Mouse (Mus musculus) midbrain, embryonic 15.5 days (tissue): ENCODE results near the gene Zfp691. TPM values are rescaled to one million over a fixed set of nuclear protein-coding genes. Genes with fewer than 3 reads are reported as not detected.

Source experiments
- ATAC-seq: fragments of 200-750 bp; cut with Nextera tagmentation; replicated peaks from 2 replicates; pipeline ENCODE4 v1.8.0; 2017; ENCODE audit warnings: moderate TSS enrichment
- H3K27ac ChIP-seq: fragments of 300-500 bp; sonication (generic); 2 replicates; pipeline ENCODE4 v1.5.1; 2015; ENCODE audit warnings: mild to moderate bottlenecking, inconsistent platforms
- H3K27me3 ChIP-seq: fragments of 300-500 bp; sonication (generic); replicated peaks from 2 replicates; pipeline ENCODE4 v1.6.1; 2015; ENCODE audit warnings: inconsistent platforms
- H3K36me3 ChIP-seq: fragments of 300-500 bp; sonication (generic); replicated peaks from 2 replicates; pipeline ENCODE4 v1.6.1; 2015; ENCODE audit warnings: inconsistent platforms
- H3K4me1 ChIP-seq: fragments of 300-500 bp; sonication (generic); 2 replicates; pipeline ENCODE4 v1.6.1; 2015; ENCODE audit warnings: inconsistent platforms
- H3K4me2 ChIP-seq: fragments of 300-500 bp; sonication (generic); 2 replicates; pipeline ENCODE4 v1.6.1; 2015; ENCODE audit warnings: inconsistent platforms, mild to moderate bottlenecking, moderate library complexity
- H3K4me3 ChIP-seq: fragments of 300-500 bp; sonication (generic); 2 replicates; pipeline ENCODE4 v1.5.1; 2015; ENCODE audit warnings: mild to moderate bottlenecking, inconsistent platforms
- H3K9ac ChIP-seq: fragments of 300-500 bp; sonication (generic); 2 replicates; pipeline ENCODE4 v1.6.1; 2015; ENCODE audit warnings: mild to moderate bottlenecking, inconsistent platforms
- H3K9me3 ChIP-seq: fragments of 300-500 bp; sonication (generic); 2 replicates; pipeline ENCODE4 v1.6.1; 2016; ENCODE audit warnings: inconsistent platforms
- WGBS: fragments of 180-500 bp; shearing (Covaris S2); methylation state at CpG from one replicate; pipeline ENCODE4 v1.1.7; 2015; ENCODE audit warnings: mixed read lengths; 5-methylcytosine and 5-hydroxymethylcytosine counted together
- polyA plus RNA-seq: library from polyadenylated mRNA; unstranded; fragments of >200 nt; fragmentation: Nextera tagmentation; extraction: Ambion mirVana; gene quantifications from 2 replicates; pipeline ENCODE4 v1.2.1, GENCODE M21; 2015

Zfp691 gene
- polyA plus RNA-seq, 1 experiment from 2014 or later = 7.7 TPM

- no peaks in the 10 kb centered on the region for H3K27me3 ChIP-seq
- no peaks in the 10 kb centered on the region for H3K9me3 ChIP-seq
- H3K9ac ChIP-seq = no peak overlapping the region
- H3K4me1 ChIP-seq = peaks cover 12% of the 10 kb centered on the region
- 93% methylated on average over 13 of the region's 13 CpGs for WGBS
- no peak for ATAC-seq
- H3K4me2 ChIP-seq = no peak overlapping the region
- H3K27ac ChIP-seq = no peak overlapping the region
- H3K36me3 ChIP-seq = peaks cover 10% of the 10 kb centered on the region; the same call in 1 of the 2 replicates
- H3K4me3 ChIP-seq = no peak overlapping the region
Observed at GRCm38 (mm10) chr4:119133860-119134259, 40.1 kb downstream of the Zfp691 start.

GRCm38 (mm10) chr4:119133306-119133705 is 40.7 kb downstream of the Zfp691 start:
- Histone ChIP-seq H3K27ac (no peak overlapping the region), H3K4me1 (peaks cover 7% of the 10 kb centered on the region), H3K9me3 (no peaks in the 10 kb centered on the region), H3K4me2 (no peak overlapping the region), H3K4me3 (no peak overlapping the region), H3K9ac (no peak overlapping the region), H3K36me3 (peaks cover 10% of the 10 kb centered on the region; the same call in 1 of the 2 replicates), H3K27me3 (no peaks in the 10 kb centered on the region)
- WGBS = 92% methylated on average over 13 of the region's 13 CpGs
- ATAC-seq = no peak

GRCm38 (mm10) chr4:119131189-119131910 is 42.6 kb downstream of the Zfp691 start:
- H3K36me3 ChIP-seq = peaks cover 10% of the 10 kb centered on the region; the same call in 1 of the 2 replicates
- ATAC-seq = no peak
- no peaks in the 10 kb centered on the region for H3K27me3 ChIP-seq
- H3K9me3 ChIP-seq = no peaks in the 10 kb centered on the region
- H3K9ac ChIP-seq = no peak overlapping the region
- H3K4me2 ChIP-seq = no peak overlapping the region
- no peak overlapping the region for H3K4me3 ChIP-seq
- H3K4me1 ChIP-seq = no peaks in the 10 kb centered on the region
- 83% methylated on average over 8 of the region's 8 CpGs for WGBS
- no peak overlapping the region for H3K27ac ChIP-seq

- Histone ChIP-seq H3K4me1 (no peaks in the 10 kb centered on the region), H3K36me3 (0 out of 2 replicates have a peak, but pooled peaks cover 5% of the 10 kb centered on the region), H3K27ac (no peak overlapping the region), H3K27me3 (no peaks in the 10 kb centered on the region), H3K9me3 (no peaks in the 10 kb centered on the region), H3K9ac (no peak overlapping the region), H3K4me3 (no peak overlapping the region), H3K4me2 (no peak overlapping the region)
- ATAC-seq = no peak
- WGBS = 89% methylated on average over 1 of the region's 1 CpGs
Observed at GRCm38 (mm10) chr4:119129096-119129495, 44.9 kb downstream of the Zfp691 start.

GRCm38 (mm10) chr4:119128547-119128946 is 45.4 kb downstream of the Zfp691 start:
- 85% methylated on average over 7 of the region's 7 CpGs for WGBS
- Histone ChIP-seq H3K36me3 (no peaks in the 10 kb centered on the region), H3K4me3 (no peak overlapping the region), H3K9ac (no peak overlapping the region), H3K27ac (no peak overlapping the region), H3K9me3 (no peaks in the 10 kb centered on the region), H3K4me2 (no peak overlapping the region), H3K27me3 (no peaks in the 10 kb centered on the region), H3K4me1 (no peaks in the 10 kb centered on the region)
- no peak for ATAC-seq

- no peak for ATAC-seq
- Histone ChIP-seq H3K9ac (no peak overlapping the region), H3K27ac (no peak overlapping the region), H3K4me3 (no peak overlapping the region), H3K4me2 (no peak overlapping the region), H3K9me3 (no peaks in the 10 kb centered on the region), H3K4me1 (no peaks in the 10 kb centered on the region), H3K36me3 (no peaks in the 10 kb centered on the region), H3K27me3 (no peaks in the 10 kb centered on the region)
- 81% methylated on average over 6 of the region's 6 CpGs for WGBS
Observed at GRCm38 (mm10) chr4:119127229-119127628, 46.8 kb downstream of the Zfp691 start.

- 81% methylated on average over 9 of the region's 9 CpGs for WGBS
- Histone ChIP-seq H3K27ac (no peak overlapping the region), H3K4me2 (no peak overlapping the region), H3K4me1 (no peaks in the 10 kb centered on the region), H3K9ac (no peak overlapping the region), H3K4me3 (no peak overlapping the region), H3K27me3 (no peaks in the 10 kb centered on the region), H3K9me3 (no peaks in the 10 kb centered on the region), H3K36me3 (no peaks in the 10 kb centered on the region)
- ATAC-seq = no peak
Observed at GRCm38 (mm10) chr4:119125577-119126270, 48.3 kb downstream of the Zfp691 start.

- Histone ChIP-seq H3K27ac (no peak overlapping the region), H3K4me3 (no peak overlapping the region), H3K4me1 (no peaks in the 10 kb centered on the region), H3K4me2 (no peak overlapping the region), H3K9me3 (no peaks in the 10 kb centered on the region), H3K9ac (no peak overlapping the region), H3K27me3 (no peaks in the 10 kb centered on the region), H3K36me3 (no peaks in the 10 kb centered on the region)
- ATAC-seq = no peak
- WGBS = 77% methylated on average over 2 of the region's 2 CpGs
Observed at GRCm38 (mm10) chr4:119124771-119125273, 49.2 kb downstream of the Zfp691 start.

- no peaks in the 10 kb centered on the region for H3K9me3 ChIP-seq
- H3K27ac ChIP-seq = no peak overlapping the region
- no peaks in the 10 kb centered on the region for H3K27me3 ChIP-seq
- H3K4me2 ChIP-seq = no peak overlapping the region
- no peaks in the 10 kb centered on the region for H3K36me3 ChIP-seq
- ATAC-seq = no peak
- H3K4me1 ChIP-seq = no peaks in the 10 kb centered on the region
- H3K9ac ChIP-seq = no peak overlapping the region
- 46% methylated on average over 4 of the region's 4 CpGs for WGBS
- no peak overlapping the region for H3K4me3 ChIP-seq
Observed at GRCm38 (mm10) chr4:119121249-119121648, 52.7 kb downstream of the Zfp691 start.

- H3K4me3 ChIP-seq = no peak overlapping the region
- no peak for ATAC-seq
- no peak overlapping the region for H3K4me2 ChIP-seq
- no peaks in the 10 kb centered on the region for H3K27me3 ChIP-seq
- no peaks in the 10 kb centered on the region for H3K4me1 ChIP-seq
- no peaks in the 10 kb centered on the region for H3K36me3 ChIP-seq
- H3K9me3 ChIP-seq = no peaks in the 10 kb centered on the region
- H3K9ac ChIP-seq = no peak overlapping the region
- WGBS = 86% methylated on average over 6 of the region's 6 CpGs
- no peak overlapping the region for H3K27ac ChIP-seq
Observed at GRCm38 (mm10) chr4:119120095-119120494, 53.9 kb downstream of the Zfp691 start.
